Mouse (Mus musculus): ENCODE results near the gene Prok1. TPM values are rescaled to one million over a fixed set of nuclear protein-coding genes. Genes with fewer than 3 reads are reported as not detected.

The Prok1 gene
- total RNA-seq (2023): not detected

GRCm38 (mm10) chr3:107239607-107240006 lies at the start of gene Prok1:
TSS of gene Prok1 (minus strand) at chr3:107239707.

GRCm38 (mm10) chr3:107278479-107279269 lies 39.2 kb upstream of the Prok1 start, which contains the start of gene Lamtor5:
TSS of gene Lamtor5 (plus strand) at chr3:107278858.

GRCm38 (mm10) chr3:107230527-107230926 lies 9.0 kb downstream of the Prok1 start, which contains the start of gene A630076J17Rik:
TSS of gene A630076J17Rik (plus strand) at chr3:107230614.

GRCm38 (mm10) chr3:107221608-107222007 lies 17.9 kb downstream of the Prok1 start, which contains the start of gene Cym:
TSS of gene Cym (minus strand) at chr3:107221732.

Other genes with a start within 250 kb of the Prok1 start
- 34.1 TPM for gene Kcna3, start 203.5 kb downstream of the Prok1 start, total RNA-seq (2023)
- gene Kcna2, start 138.6 kb downstream of the Prok1 start, total RNA-seq (2023): 1.1 TPM
- not detected for gene Kcna10, start 56.7 kb downstream of the Prok1 start, total RNA-seq (2023)
- not detected for gene Cym, start 18.0 kb downstream of the Prok1 start, total RNA-seq (2023)
- not detected for gene A630076J17Rik, start 9.1 kb downstream of the Prok1 start, total RNA-seq (2023)
- 37.3 TPM for gene Lamtor5, start 39.2 kb upstream of the Prok1 start, total RNA-seq (2023)
- 0.82 TPM for gene Slc16a4, start 51.5 kb upstream of the Prok1 start, total RNA-seq (2023)
- 49.9 TPM for gene Rbm15, start 94.0 kb upstream of the Prok1 start, total RNA-seq (2023)
- not detected for gene Kcnc4, start 219.8 kb upstream of the Prok1 start, total RNA-seq (2023)

All from CD4-positive naive resting alpha-beta T cell, adult 76 days (primary cell).